Mouse (Mus musculus) heart, postnatal 25 days (tissue): ENCODE results near the gene Tcf25. TPM values are rescaled to one million over a fixed set of nuclear protein-coding genes. Genes with fewer than 3 reads are reported as not detected.

Experiments
- DNase-seq: peaks from one replicate; pipeline ENCODE4 v3.0.0; 2022; ENCODE audit warnings: low spot score
- intact Hi-C: fragments of 180-260 bp; cut with DNase I; formaldehyde crosslinking; loops from one replicate; pipeline ENCODE4 v1.15.1; 2025
- total RNA-seq, 2 experiments: library from RNA; stranded (reverse); gene quantifications; 2 replicates each; pipeline ENCODE4 v1.2.3; 2021

Gene Tcf25
- 100 to 1,000 TPM; 113 to 157 TPM for total RNA-seq

- intact Hi-C loops: no loop called here
- DNase-seq: peak; percentile 91
Measured at GRCm38 (mm10) chr8:123373403-123374238, at the start of gene Tcf25. Tcf25 (plus strand) TSS chr8:123373753.

- DNase-seq: no peak
- intact Hi-C loops: no loop called here
Measured at GRCm38 (mm10) chr8:123328552-123328951, 45.0 kb upstream of the Tcf25 start.

GRCm38 (mm10) chr8:123329350-123329749 is 44.2 kb upstream of the Tcf25 start:
- no peak for DNase-seq
- intact Hi-C loops: no loop called here

- DNase-seq: no peak
- intact Hi-C loops: no loop called here
Measured at GRCm38 (mm10) chr8:123329961-123330360, 43.6 kb upstream of the Tcf25 start.

- intact Hi-C loops: no loop called here
- no peak for DNase-seq
Measured at GRCm38 (mm10) chr8:123330701-123331100, 42.9 kb upstream of the Tcf25 start.

- DNase-seq: no peak
- intact Hi-C loops: no loop called here
Measured at GRCm38 (mm10) chr8:123331301-123331700, 42.3 kb upstream of the Tcf25 start.

GRCm38 (mm10) chr8:123331810-123332209 is 41.7 kb upstream of the Tcf25 start:
- intact Hi-C loops: no loop called here

GRCm38 (mm10) chr8:123332262-123333090 is 41.1 kb upstream of the Tcf25 start, which contains the start of gene Spire2:
Spire2 (plus strand) TSS chr8:123332713.
- intact Hi-C loops: no loop called here
- DNase-seq: peak; percentile 34

More at GRCm38 (mm10) chr8:123331810-123332209, 41.7 kb upstream of the Tcf25 start:
- no peak for DNase-seq

- intact Hi-C loops: no loop called here
- DNase-seq: no peak
Measured at GRCm38 (mm10) chr8:123333091-123333587, 40.4 kb upstream of the Tcf25 start.

- DNase-seq: no peak
- intact Hi-C loops: no loop called here
Measured at GRCm38 (mm10) chr8:123333864-123334263, 39.7 kb upstream of the Tcf25 start.

- intact Hi-C loops: no loop called here
- no peak for DNase-seq
Measured at GRCm38 (mm10) chr8:123334467-123334866, 39.1 kb upstream of the Tcf25 start.

- intact Hi-C loops: no loop called here
- DNase-seq: no peak
Measured at GRCm38 (mm10) chr8:123337475-123337874, 36.1 kb upstream of the Tcf25 start.

- DNase-seq: no peak
- intact Hi-C loops: no loop called here
Measured at GRCm38 (mm10) chr8:123340071-123340470, 33.5 kb upstream of the Tcf25 start.

- no peak for DNase-seq
- intact Hi-C loops: no loop called here
Measured at GRCm38 (mm10) chr8:123341040-123342015, 32.2 kb upstream of the Tcf25 start.

GRCm38 (mm10) chr8:123342253-123342652 is 31.3 kb upstream of the Tcf25 start:
- no peak for DNase-seq
- intact Hi-C loops: no loop called here

- no peak for DNase-seq
- intact Hi-C loops: no loop called here
Measured at GRCm38 (mm10) chr8:123342911-123343310, 30.6 kb upstream of the Tcf25 start.

- intact Hi-C loops: no loop called here
Measured at GRCm38 (mm10) chr8:123343422-123343821, 30.1 kb upstream of the Tcf25 start.

GRCm38 (mm10) chr8:123345135-123345534 is 28.4 kb upstream of the Tcf25 start:
- DNase-seq: no peak
- intact Hi-C loops: no loop called here

More at GRCm38 (mm10) chr8:123343422-123343821, 30.1 kb upstream of the Tcf25 start:
- DNase-seq: no peak

- DNase-seq: no peak
- intact Hi-C loops: no loop called here
Measured at GRCm38 (mm10) chr8:123345856-123346255, 27.7 kb upstream of the Tcf25 start.
